Mouse (Mus musculus) bone marrow, adult 2 months (tissue): ENCODE measurements around the gene Sertad1. TPM values are rescaled to one million over a fixed set of nuclear protein-coding genes. Genes with fewer than 3 reads are reported as not detected.

Experiments used
- H3K27ac ChIP-seq: fragments of 200-500 bp; 2 replicates; pipeline ENCODE4 v1.5.1; 2012; ENCODE audit warnings: low read depth, mild to moderate bottlenecking, control low read depth, inconsistent platforms, low read length; ENCODE audit not compliant: control insufficient read depth, poor library complexity, insufficient read depth
- H3K4me1 ChIP-seq: fragments of 200-500 bp; 2 replicates; pipeline ENCODE4 v1.6.1; 2011; ENCODE audit warnings: low read length; ENCODE audit not compliant: control insufficient read depth, insufficient read depth
- H3K4me3 ChIP-seq: fragments of 200-500 bp; replicated peaks from 2 replicates; pipeline ENCODE3; 2011; ENCODE audit warnings: mild to moderate bottlenecking, low read depth, low read length, control low read depth; ENCODE audit not compliant: control insufficient read depth
- CTCF ChIP-seq: fragments of 200-500 bp; IDR thresholded peaks from 2 replicates; pipeline ENCODE4 v1.5.1; 2011; ENCODE audit warnings: low read length, control low read depth; ENCODE audit not compliant: control insufficient read depth, insufficient read depth
- POLR2A ChIP-seq: fragments of 200-500 bp; IDR thresholded peaks from 2 replicates; pipeline ENCODE4 v1.6.1; 2011; ENCODE audit warnings: low read depth, mild to moderate bottlenecking, control low read depth, low read length, borderline replicate concordance; ENCODE audit not compliant: control insufficient read depth
- WGBS: fragments of 180-500 bp; shearing (Covaris S2); methylation state at CpG from one replicate; pipeline ENCODE4 v1.1.7; 2018; 5-methylcytosine and 5-hydroxymethylcytosine counted together
- polyA plus RNA-seq: library from polyadenylated mRNA; stranded (reverse); fragments of >200 nt; gene quantifications from 2 replicates; pipeline ENCODE4 v1.2.4, GENCODE M21; 2011; ENCODE audit warnings: low replicate concordance; ENCODE audit not compliant: missing spikeins, insufficient read depth, insufficient read length

Sertad1 gene
- polyA plus RNA-seq, 1 experiment = 33.8 TPM

- Histone ChIP-seq H3K4me1 (peaks cover 8% of the 10 kb centered on the region), H3K27ac (no peak overlapping the region), H3K4me3 (no peak overlapping the region)
- TF ChIP-seq CTCF (no peak), POLR2A (no peak)
- WGBS = 89% methylated on average over 8 of the region's 8 CpGs
Measured at GRCm38 (mm10) chr7:27537998-27538397, 51.3 kb downstream of the Sertad1 start.

- no peak overlapping the region for H3K27ac ChIP-seq
- WGBS = 68% methylated on average over 2 of the region's 2 CpGs
- H3K4me1 ChIP-seq = peaks cover 8% of the 10 kb centered on the region
- no peak overlapping the region for H3K4me3 ChIP-seq
- no peak for TF ChIP-seq POLR2A
- no peak for TF ChIP-seq CTCF
Measured at GRCm38 (mm10) chr7:27538797-27539196, 52.1 kb downstream of the Sertad1 start.

Other genes starting within 250 kb of the Sertad1 start
- gene Numbl, start 228.5 kb upstream of the Sertad1 start, polyA plus RNA-seq = 2.4 and 3.2 TPM in 2 replicates
- gene Ltbp4, start 149.2 kb upstream of the Sertad1 start, polyA plus RNA-seq = 1.3 and 5.8 TPM in 2 replicates
- 44.6 and 80.0 TPM in 2 replicates for gene Shkbp1, start 130.9 kb upstream of the Sertad1 start, polyA plus RNA-seq
- gene Gm20479, start 129.5 kb upstream of the Sertad1 start, polyA plus RNA-seq = not detected in 2 replicates
- 0.11 and 0.62 TPM in 2 replicates for gene Sptbn4, start 39.2 kb upstream of the Sertad1 start, polyA plus RNA-seq
- gene Blvrb, start 38.9 kb upstream of the Sertad1 start, polyA plus RNA-seq = 323 and 400 TPM in 2 replicates
- 34.3 and 61.0 TPM in 2 replicates for gene Sertad3, start 13.1 kb upstream of the Sertad1 start, polyA plus RNA-seq
- 0.79 and 3.4 TPM in 2 replicates for gene Prx, start 12.4 kb downstream of the Sertad1 start, polyA plus RNA-seq
- 0.45 and 0.77 TPM in 2 replicates for gene Hipk4, start 36.4 kb downstream of the Sertad1 start, polyA plus RNA-seq
- gene Pld3, start 66.3 kb downstream of the Sertad1 start, polyA plus RNA-seq = 27.9 and 52.2 TPM in 2 replicates
- 8.1 and 19.0 TPM in 2 replicates for gene 2310022A10Rik, start 66.3 kb downstream of the Sertad1 start, polyA plus RNA-seq
- gene Akt2, start 104.6 kb downstream of the Sertad1 start, polyA plus RNA-seq = 44.5 and 71.2 TPM in 2 replicates
- not detected in 2 replicates for gene Ttc9b, start 167.0 kb downstream of the Sertad1 start, polyA plus RNA-seq
- gene Map3k10, start 187.7 kb downstream of the Sertad1 start, polyA plus RNA-seq = 3.8 and 6.5 TPM in 2 replicates
- 1.2 and 4.2 TPM in 2 replicates for gene Zfp607b, start 202.4 kb downstream of the Sertad1 start, polyA plus RNA-seq
- gene Zfp60, start 244.5 kb downstream of the Sertad1 start, polyA plus RNA-seq = 2.7 and 4.5 TPM in 2 replicates